Mouse (Mus musculus) CH12.LX (cell line): ENCODE data around the gene Scfd2. TPM values are rescaled to one million over a fixed set of nuclear protein-coding genes. Genes with fewer than 3 reads are reported as not detected.

ENCODE experiments used
- DNase-seq: peaks from one replicate; pipeline ENCODE4 v3.0.0-alpha.2; 2013; ENCODE audit errors: extremely low read depth
- H3K27ac ChIP-seq: 2 replicates; pipeline ENCODE4 v1.5.1; 2012; ENCODE audit warnings: low read depth, mild to moderate bottlenecking, control low read depth, moderate library complexity; ENCODE audit not compliant: insufficient read depth
- H3K27me3 ChIP-seq: replicated peaks from 2 replicates; pipeline ENCODE3; 2012; ENCODE audit warnings: inconsistent platforms
- H3K36me3 ChIP-seq, 2 experiments: replicated peaks in 1 of 2; 2 replicates each; pipeline versions ENCODE3 to v1.6.1; 2012; ENCODE audit warnings: inconsistent platforms in 1 of 2, low read length in 1 of 2, mild to moderate bottlenecking in 1 of 2, mixed read lengths in 1 of 2, moderate library complexity in 1 of 2; ENCODE audit not compliant: control insufficient read depth in 1 of 2, insufficient read depth in 1 of 2
- H3K4me1 ChIP-seq, 2 experiments: 2 replicates each; pipeline ENCODE4 v1.6.1; 2012; ENCODE audit warnings: inconsistent platforms in 1 of 2, moderate library complexity in 1 of 2; ENCODE audit not compliant: insufficient read depth in 2 of 2, control insufficient read depth in 1 of 2
- H3K4me2 ChIP-seq: 2 replicates; pipeline ENCODE4 v1.6.1; 2012; ENCODE audit warnings: low read depth, mild to moderate bottlenecking, control low read depth; ENCODE audit not compliant: poor library complexity, insufficient read depth, severe bottlenecking
- H3K4me3 ChIP-seq, 3 experiments: fragments of 150-350 bp in 1 of 3; sonication (generic) in 1 of 3; replicated peaks in 1 of 3; 2 replicates each; pipeline versions ENCODE3 to v1.5.1; 2011 to 2012; ENCODE audit warnings: low read depth in 2 of 3, low read length in 2 of 3, mild to moderate bottlenecking in 2 of 3, moderate library complexity in 2 of 3, control low read depth in 1 of 3, improper control_type of control experiment in 1 of 3, inconsistent platforms in 1 of 3, mixed read lengths in 1 of 3; ENCODE audit not compliant: poor library complexity in 1 of 3
- H3K79me2 ChIP-seq: replicated peaks from 2 replicates; pipeline ENCODE4 v1.6.1; 2012; ENCODE audit warnings: mild to moderate bottlenecking, moderate library complexity; ENCODE audit not compliant: control insufficient read depth, poor library complexity, insufficient read depth, severe bottlenecking; ENCODE audit errors: extremely low read depth
- H3K9ac ChIP-seq: 2 replicates; pipeline ENCODE4 v1.6.1; 2012; ENCODE audit warnings: low read depth, mild to moderate bottlenecking, control low read depth, moderate library complexity; ENCODE audit not compliant: insufficient read depth
- H3K9me3 ChIP-seq: replicated peaks from 2 replicates; pipeline ENCODE3; 2012; ENCODE audit warnings: low read length, inconsistent platforms, mixed read lengths
- BHLHE40 ChIP-seq: IDR thresholded peaks from 2 replicates; pipeline ENCODE4 v1.6.1; 2011; ENCODE audit warnings: mild to moderate bottlenecking, low read depth, low read length, improper control_type of control experiment
- CTCF ChIP-seq, 2 experiments: IDR thresholded peaks in 1 of 2; conservative IDR thresholded peaks in 1 of 2; 2 replicates each; pipeline ENCODE4 v1.5.1; 2011 to 2012; ENCODE audit warnings: low read depth in 2 of 2, low read length in 2 of 2, improper control_type of control experiment in 1 of 2, inconsistent platforms in 1 of 2, mild to moderate bottlenecking in 1 of 2, moderate library complexity in 1 of 2
- ETS1 ChIP-seq: conservative IDR thresholded peaks from 2 replicates; pipeline ENCODE4 v1.6.1; 2012; ENCODE audit warnings: low read depth, mild to moderate bottlenecking, inconsistent platforms, low read length, improper control_type of control experiment, moderate library complexity
- GABPA ChIP-seq: IDR thresholded peaks from 2 replicates; pipeline ENCODE4 v1.6.1; 2012; ENCODE audit warnings: low read depth, low read length, improper control_type of control experiment, inconsistent platforms; ENCODE audit not compliant: insufficient replicate concordance
- IRF4 ChIP-seq: IDR thresholded peaks from 2 replicates; pipeline ENCODE4 v1.6.1; 2014; ENCODE audit warnings: low read depth, mild to moderate bottlenecking, inconsistent platforms, low read length, improper control_type of control experiment
- JUND ChIP-seq: conservative IDR thresholded peaks from 2 replicates; pipeline ENCODE4 v1.6.1; 2011; ENCODE audit warnings: low read depth, low read length, improper control_type of control experiment
- MAFK ChIP-seq: IDR thresholded peaks from 2 replicates; pipeline ENCODE4 v1.6.1; 2011; ENCODE audit warnings: low read length, improper control_type of control experiment; ENCODE audit not compliant: insufficient replicate concordance
- MAX ChIP-seq: IDR thresholded peaks from 2 replicates; pipeline ENCODE4 v1.6.1; 2011; ENCODE audit warnings: low read length, improper control_type of control experiment
- MXI1 ChIP-seq: IDR thresholded peaks from 2 replicates; pipeline ENCODE4 v1.6.1; 2011; ENCODE audit warnings: mild to moderate bottlenecking, low read depth, low read length, improper control_type of control experiment
- NRF1 ChIP-seq: IDR thresholded peaks from 2 replicates; pipeline ENCODE4 v1.6.1; 2014; ENCODE audit warnings: low read depth, mild to moderate bottlenecking, inconsistent platforms, low read length, improper control_type of control experiment, moderate library complexity
- POLR2A ChIP-seq: IDR thresholded peaks from 2 replicates; pipeline ENCODE4 v1.6.1; 2011; ENCODE audit warnings: low read depth, mild to moderate bottlenecking, improper control_type of control experiment, low read length
- POLR2AphosphoS2 ChIP-seq: IDR thresholded peaks from 2 replicates; pipeline ENCODE4 v1.6.1; 2011; ENCODE audit warnings: low read depth, low read length, improper control_type of control experiment
- RCOR1 ChIP-seq: conservative IDR thresholded peaks from 2 replicates; pipeline ENCODE4 v1.6.1; 2012; ENCODE audit warnings: low read depth, mild to moderate bottlenecking, inconsistent platforms, low read length, improper control_type of control experiment
- SIN3A ChIP-seq: IDR thresholded peaks from 2 replicates; pipeline ENCODE4 v1.6.1; 2012; ENCODE audit warnings: low read length, improper control_type of control experiment, inconsistent platforms
- TBP ChIP-seq: conservative IDR thresholded peaks from 2 replicates; pipeline ENCODE4 v1.6.1; 2011; ENCODE audit warnings: low read depth, low read length, improper control_type of control experiment
- TCF12 ChIP-seq: IDR thresholded peaks from 2 replicates; pipeline ENCODE4 v1.6.1; 2014; ENCODE audit warnings: low read depth, mild to moderate bottlenecking, inconsistent platforms, low read length, improper control_type of control experiment
- USF1 ChIP-seq: IDR thresholded peaks from 2 replicates; pipeline ENCODE4 v1.6.1; 2014; ENCODE audit warnings: low read depth, mild to moderate bottlenecking, inconsistent platforms, low read length, improper control_type of control experiment
- ZC3H11A ChIP-seq: IDR thresholded peaks from 2 replicates; pipeline ENCODE4 v1.6.1; 2012; ENCODE audit warnings: low read depth, mild to moderate bottlenecking, inconsistent platforms, low read length, improper control_type of control experiment
- ZKSCAN1 ChIP-seq: IDR thresholded peaks from 2 replicates; pipeline ENCODE4 v1.6.1; 2012; ENCODE audit warnings: low read depth, inconsistent platforms, low read length, improper control_type of control experiment, borderline replicate concordance
- ZMIZ1 ChIP-seq: IDR thresholded peaks from 2 replicates; pipeline ENCODE4 v1.6.1; 2012; ENCODE audit warnings: low read depth, mild to moderate bottlenecking, inconsistent platforms, low read length, improper control_type of control experiment
- ZNF384 ChIP-seq: IDR thresholded peaks from 2 replicates; pipeline ENCODE4 v1.6.1; 2012; ENCODE audit warnings: low read depth, low read length, improper control_type of control experiment, inconsistent platforms
- dilution Hi-C: fragments of 300-500 bp; cut with MboI; formaldehyde crosslinking; loops from 2 replicates; pipeline ENCODE4 v1.14.3; 2020; ENCODE audit warnings: low sequenced_read_pairs; ENCODE audit not compliant: extremely low pct_unique_long_range_greater_than_20kb, extremely low pct_ligation_motif_present
- in situ Hi-C: fragments of 300-500 bp; cut with MboI; formaldehyde crosslinking; loops from 3 replicates; pipeline ENCODE4 v1.14.3; 2019; ENCODE audit warnings: low sequenced_read_pairs, low pct_ligation_motif_present, low pct_unique_long_range_greater_than_20kb, mixed read lengths
- polyA plus RNA-seq: library from polyadenylated mRNA; unstranded; fragments of >175 nt; gene quantifications from 2 replicates; pipeline ENCODE4 v1.2.1, GENCODE M21; 2012; ENCODE audit warnings: low read depth; ENCODE audit not compliant: insufficient read length
- total RNA-seq, 2 experiments: library from RNA; depleted of rRNA; stranded (reverse); fragments of 300-350 nt in 1 of 2; fragments of >200 nt in 1 of 2; gene quantifications; 2 replicates each; pipeline ENCODE4 v1.2.3; 2012 to 2014

The Scfd2 gene
- total and polyA plus RNA-seq, 3 experiments = 13.2 to 18.0 (median 14.4) TPM

DNA sequence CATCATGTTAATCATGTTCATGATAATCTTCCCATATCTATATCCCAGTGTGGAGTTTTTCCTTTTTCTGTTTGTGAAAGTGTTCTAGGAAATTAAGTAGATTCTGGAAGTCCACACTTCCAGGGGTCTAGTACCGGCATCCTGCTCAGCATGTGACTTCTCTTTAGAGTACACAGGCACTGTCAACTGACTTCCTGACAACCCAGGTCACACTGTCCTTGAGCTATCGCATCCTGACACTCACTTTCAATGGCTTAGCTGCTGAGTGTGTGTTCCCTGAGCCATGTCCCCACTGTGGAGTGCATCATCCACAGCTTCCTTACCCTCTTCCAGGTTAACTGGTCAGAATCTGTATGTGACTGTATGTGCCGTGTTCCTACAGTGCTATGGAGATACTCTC is 258.2 kb downstream of the Scfd2 start:
- Histone ChIP-seq H3K27ac (no peak overlapping the region), H3K9ac (no peak overlapping the region), H3K36me3 (no peaks in the 10 kb centered on the region), H3K4me1 (peaks cover 0 to 6% of the 10 kb centered on the region in 2 experiments; a peak in 1 of 4 replicates), H3K4me3 (no peak overlapping the region), H3K27me3 (no peaks in the 10 kb centered on the region), H3K79me2 (no peaks in the 10 kb centered on the region), H3K4me2 (no peak overlapping the region), H3K9me3 (no peaks in the 10 kb centered on the region)
- no peak for DNase-seq
- in situ Hi-C loops (no loop called here), dilution Hi-C loops (no loop called here)
- TF ChIP-seq NRF1 = no peak
- TF ChIP-seq MAX = no peak
- TF ChIP-seq TCF12 = no peak
- TF ChIP-seq USF1 = no peak
- TF ChIP-seq ETS1 = no peak
- no peak for TF ChIP-seq ZMIZ1
- no peak for TF ChIP-seq GABPA

DNA sequence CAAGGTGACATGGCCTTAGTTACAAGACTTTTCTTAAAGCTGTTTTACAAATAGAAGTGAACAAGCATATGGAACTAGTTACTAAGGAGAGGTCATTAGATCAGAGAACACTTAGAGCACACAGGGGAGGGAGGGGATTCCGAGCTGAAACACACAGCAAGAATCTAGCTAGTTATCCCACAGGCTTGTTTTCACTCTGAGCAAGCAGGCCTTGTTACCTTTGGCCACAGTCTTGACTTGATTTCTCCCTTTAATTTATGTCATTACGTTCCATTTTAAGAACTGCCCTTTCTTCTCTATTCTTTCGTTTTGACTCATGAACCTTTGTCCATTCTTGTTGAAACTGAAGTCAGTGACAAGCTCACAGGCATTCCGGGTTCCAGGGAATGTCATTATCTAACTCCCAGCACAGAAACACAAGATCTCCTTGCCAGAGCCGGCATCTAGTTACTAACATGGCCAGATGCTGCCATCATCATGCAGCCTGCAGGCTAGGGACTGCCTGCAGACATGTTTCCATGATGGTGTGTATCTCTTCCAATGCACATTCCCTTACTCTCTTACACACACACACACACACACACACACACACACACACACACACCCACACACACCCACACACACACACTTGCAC is 263.7 kb downstream of the Scfd2 start:
- TF ChIP-seq IRF4 = peak; percentile 22; the same call in 1 of the 2 replicates
- no peak for TF ChIP-seq TBP
- TF ChIP-seq MXI1 = no peak
- TF ChIP-seq, all 38 proteins: peak for 1
- Histone ChIP-seq H3K27ac (no peak overlapping the region), H3K9me3 (no peaks in the 10 kb centered on the region), H3K4me1 (peaks cover 5 to 11% of the 10 kb centered on the region in 2 experiments; a peak in 2 of 4 replicates), H3K79me2 (no peaks in the 10 kb centered on the region), H3K27me3 (no peaks in the 10 kb centered on the region), H3K4me2 (no peak overlapping the region), H3K36me3 (no peaks in the 10 kb centered on the region), H3K4me3 (no peak overlapping the region), H3K9ac (no peak overlapping the region)
- dilution Hi-C loops (no loop called here), in situ Hi-C loops (no loop called here)
- DNase-seq = no peak

- no peak for DNase-seq
- no peak overlapping the region for H3K27ac ChIP-seq
- TF ChIP-seq GABPA = no peak
- TF ChIP-seq TBP = no peak
- TF ChIP-seq JUND = no peak
- no peak for TF ChIP-seq MAFK
- no peak for TF ChIP-seq POLR2A
- TF ChIP-seq BHLHE40 = no peak
- no peak for TF ChIP-seq MXI1
- TF ChIP-seq ZKSCAN1 = no peak
- TF ChIP-seq POLR2AphosphoS2 = no peak
- no peak for TF ChIP-seq ETS1
- no peak for TF ChIP-seq CTCF (conservative IDR thresholded peaks at IDR 0.05 in 1 of 2, IDR thresholded peaks at IDR 0.05 in 1 of 2; ENCODE audit: low read depth in 2 of 2, low read length in 2 of 2)
- no peak for TF ChIP-seq MAX
- TF ChIP-seq ZC3H11A = no peak
- TF ChIP-seq ZNF384 = no peak
- TF ChIP-seq RCOR1 = no peak
- TF ChIP-seq SIN3A = no peak
- H3K36me3 ChIP-seq = no peaks in the 10 kb centered on the region
- dilution Hi-C loops (no loop called here), in situ Hi-C loops (no loop called here)
- no peak overlapping the region for H3K9ac ChIP-seq
- H3K79me2 ChIP-seq = no peaks in the 10 kb centered on the region
- no peaks in the 10 kb centered on the region for H3K27me3 ChIP-seq
- no peak overlapping the region for H3K4me3 ChIP-seq
- H3K4me1 ChIP-seq = peaks cover 5 to 18% of the 10 kb centered on the region in 2 experiments; a peak in 3 of 4 replicates
- no peak overlapping the region for H3K4me2 ChIP-seq
- no peaks in the 10 kb centered on the region for H3K9me3 ChIP-seq
Observed at GRCm38 (mm10) chr5:74267196-74267595, 264.4 kb downstream of the Scfd2 start.
